Mouse (Mus musculus) activated CD4-positive, CD25-positive, alpha-beta regulatory T cell, adult 4 months (primary cell): ENCODE results near the gene Rtel1. TPM values are rescaled to one million over a fixed set of nuclear protein-coding genes. Genes with fewer than 3 reads are reported as not detected.

Experiments
- ATAC-seq: one replicate; pipeline ENCODE4 v1.8.0; 2017
- polyA plus RNA-seq, 2 experiments: library from polyadenylated mRNA; unstranded; fragments of 100-300 nt; shearing (Covaris generic); gene quantifications; one replicate each; pipeline ENCODE4 v1.2.1; 2017

Rtel1 gene
- polyA plus RNA-seq, 2 experiments from 2014 or later = 22.9 to 25.4 TPM

- no peak for ATAC-seq
Measured at GRCm38 (mm10) chr2:181391022-181391421, 71.5 kb downstream of the Rtel1 start.

DNA sequence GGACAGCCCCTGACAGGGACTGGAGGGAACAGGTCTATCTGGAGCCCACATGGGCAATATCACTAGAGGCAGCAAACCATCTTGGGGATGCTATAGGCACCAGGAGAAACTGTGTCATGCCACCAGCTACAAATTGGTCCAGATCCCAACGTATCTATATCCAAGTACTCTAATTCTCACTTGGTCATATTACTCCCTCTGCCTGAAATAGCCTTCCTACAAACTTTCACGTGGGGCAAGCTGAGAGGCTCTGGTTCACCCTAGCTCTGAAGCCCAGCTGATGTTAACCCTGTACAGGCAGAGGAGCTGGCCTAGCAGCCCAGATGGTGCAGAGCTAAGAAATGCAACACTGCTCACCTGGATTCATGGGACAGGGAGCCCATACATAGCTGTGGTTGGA lies 72.0 kb downstream of the Rtel1 start:
- ATAC-seq = no peak

GRCm38 (mm10) chr2:181392600-181393213 lies 73.2 kb downstream of the Rtel1 start:
- peak; percentile 76 for ATAC-seq

DNA sequence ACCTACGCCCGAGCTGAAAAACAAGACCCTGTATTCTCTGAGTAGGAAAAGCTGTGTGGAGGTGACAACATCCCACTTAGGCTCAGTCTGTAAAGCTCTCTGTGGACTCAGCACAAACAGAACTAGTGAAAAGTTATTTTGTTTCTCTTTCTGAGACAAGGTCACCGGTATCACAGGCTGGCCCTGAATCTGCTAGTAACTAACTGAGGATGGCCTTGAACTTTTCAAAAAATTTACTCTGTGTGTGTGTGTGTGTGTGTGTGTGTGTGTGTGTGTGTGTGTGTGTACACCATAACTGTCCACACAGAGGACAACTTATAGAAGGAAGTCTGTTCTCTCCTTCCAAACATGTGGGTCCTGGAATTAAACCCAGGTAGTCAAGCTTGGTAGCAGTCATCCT lies 74.5 kb downstream of the Rtel1 start:
- no peak for ATAC-seq

DNA sequence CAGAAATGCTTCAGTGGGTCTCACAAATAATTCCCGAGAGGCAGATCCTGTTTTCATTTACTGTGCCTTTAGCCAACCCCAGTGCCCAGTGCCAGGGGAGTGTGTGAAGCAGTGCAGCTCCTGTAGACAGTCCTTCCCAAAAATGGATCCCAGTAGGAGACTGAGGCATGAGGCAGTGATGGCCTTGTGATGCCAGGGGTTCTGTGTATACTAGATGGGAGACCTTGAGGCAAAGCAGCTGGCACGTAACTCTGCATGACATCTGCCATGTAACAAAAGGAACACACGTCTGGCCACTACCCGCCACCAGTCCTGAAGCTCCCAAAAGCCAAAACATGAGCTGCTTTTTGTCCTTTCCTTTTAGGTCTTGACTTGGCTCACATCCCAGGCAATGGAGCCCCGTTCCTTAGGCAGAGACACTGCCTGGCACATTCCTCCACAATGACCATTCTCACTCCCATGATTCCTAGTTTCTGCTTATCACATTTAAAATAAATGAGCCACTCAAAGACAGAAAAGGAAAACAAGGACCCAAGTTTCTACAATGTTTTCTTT lies 77.7 kb downstream of the Rtel1 start:
- no peak for ATAC-seq

DNA sequence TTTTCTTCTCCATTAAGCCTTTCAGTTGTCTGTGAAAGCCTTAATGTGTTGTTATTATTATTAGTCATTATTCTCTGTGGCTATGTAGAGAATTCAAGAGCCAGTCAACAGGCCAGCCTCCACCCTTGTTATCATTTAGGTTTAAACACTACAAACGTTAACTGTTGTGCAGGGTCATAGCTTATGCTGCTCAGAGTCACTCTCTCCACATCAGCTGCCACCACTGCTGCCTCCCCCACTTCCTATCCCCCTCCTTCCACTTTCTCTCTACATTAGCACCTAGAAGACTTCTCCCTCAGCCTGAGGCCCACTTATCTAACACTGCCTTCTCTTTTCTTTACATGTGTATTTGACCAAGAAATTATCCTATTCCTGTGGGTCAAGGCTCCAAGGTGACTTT lies 82.0 kb downstream of the Rtel1 start:
- ATAC-seq = no peak

DNA sequence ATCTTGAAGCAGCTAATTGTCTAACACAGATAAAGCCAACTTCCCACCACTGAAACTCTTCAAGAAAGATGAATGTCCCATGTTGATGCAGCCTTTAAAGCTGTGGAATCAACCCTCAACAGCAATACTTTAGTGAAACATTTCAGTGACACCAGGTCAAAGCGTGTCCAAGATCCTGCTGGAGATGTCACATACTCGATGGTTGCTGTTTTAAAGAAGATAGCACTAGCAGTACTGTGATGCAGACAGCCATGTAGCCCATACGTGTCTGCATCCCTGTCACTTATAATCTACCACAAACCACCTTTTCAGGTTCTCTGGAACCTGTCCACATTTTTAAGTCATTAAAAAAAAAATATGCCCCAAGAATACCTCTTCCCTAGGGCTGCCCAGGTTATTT lies 84.2 kb downstream of the Rtel1 start:
- ATAC-seq = no peak

Other genes starting within 250 kb of the Rtel1 start
- gene Kcnq2, start 184.4 kb upstream of the Rtel1 start, polyA plus RNA-seq = not detected
- gene Eef1a2, start 162.7 kb upstream of the Rtel1 start, polyA plus RNA-seq = not detected
- 100 to 1,000 TPM; 179 to 181 TPM for gene Ppdpf, start 132.5 kb upstream of the Rtel1 start, polyA plus RNA-seq
- gene Ptk6, start 117.0 kb upstream of the Rtel1 start, polyA plus RNA-seq = not detected
- under 1 TPM; 0.18 to 0.38 TPM for gene Srms, start 106.6 kb upstream of the Rtel1 start, polyA plus RNA-seq
- 1 to 10 TPM in 1 of 2 experiments, under 1 TPM in 1; 0.73 to 1.1 TPM for gene Fndc11, start 99.7 kb upstream of the Rtel1 start, polyA plus RNA-seq
- gene Helz2, start 77.7 kb upstream of the Rtel1 start, polyA plus RNA-seq = 10 to 100 TPM; 15.5 to 18.4 TPM
- gene Gmeb2, start 31.7 kb upstream of the Rtel1 start, polyA plus RNA-seq = 10 to 100 TPM in 1 of 2 experiments, 1 to 10 TPM in 1; 8.5 to 11.4 TPM
- under 1 TPM in 1 of 2 experiments, not detected in 1; 0.40 TPM for gene Stmn3, start 5.2 kb upstream of the Rtel1 start, polyA plus RNA-seq
- gene Zgpat, start 45.2 kb downstream of the Rtel1 start, polyA plus RNA-seq = 10 to 100 TPM; 22.2 to 22.8 TPM
- 10 to 100 TPM; 52.2 to 60.8 TPM for gene Arfrp1, start 45.7 kb downstream of the Rtel1 start, polyA plus RNA-seq
- gene Lime1, start 60.3 kb downstream of the Rtel1 start, polyA plus RNA-seq = 100 to 1,000 TPM; 369 to 440 TPM
- 1 to 10 TPM; 2.5 to 4.3 TPM for gene Zbtb46, start 139.7 kb downstream of the Rtel1 start, polyA plus RNA-seq
- gene Abhd16b, start 173.5 kb downstream of the Rtel1 start, polyA plus RNA-seq = not detected
- 100 to 1,000 TPM in 1 of 2 experiments, 10 to 100 TPM in 1; 88.0 to 103 TPM for gene Tpd52l2, start 177.4 kb downstream of the Rtel1 start, polyA plus RNA-seq
- gene Dnajc5, start 200.7 kb downstream of the Rtel1 start, polyA plus RNA-seq = 10 to 100 TPM; 36.9 to 37.1 TPM